Mouse (Mus musculus) cerebellum, adult (tissue): ENCODE results near the gene Phox2a.
A peak's percentile ranks its signal among the peaks of the same experiment; 100 is the strongest.

Source experiments
- ATAC-seq: cut with Nextera tagmentation; 2 replicates; pipeline ENCODE4 v1.9.2; 2017; ENCODE audit warnings: mild to moderate bottlenecking, moderate library complexity, mixed read lengths; ENCODE audit not compliant: insufficient number of reproducible peaks, low FRiP score, low TSS enrichment

Gene Phox2a

DNA sequence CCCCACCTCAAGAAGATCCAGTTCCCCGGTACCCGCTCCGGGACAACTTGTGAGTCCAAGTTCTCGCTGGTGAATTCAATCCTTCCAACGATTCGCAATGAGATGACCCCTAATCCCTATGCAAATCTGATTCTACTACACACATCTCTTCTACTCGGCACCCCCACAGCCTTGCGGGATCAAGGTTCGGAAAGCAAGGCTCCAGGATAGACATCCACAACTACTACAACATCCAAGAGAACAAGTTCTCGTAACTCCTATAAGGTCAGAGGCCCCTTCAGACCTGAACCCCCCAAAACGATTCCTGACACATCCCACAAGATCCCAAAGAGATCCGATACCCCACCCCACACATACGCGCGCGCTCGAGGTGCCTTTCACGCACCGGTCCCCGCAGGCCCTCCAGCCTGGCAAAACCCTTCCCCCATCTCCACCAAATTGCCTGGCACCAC, 19.1 kb downstream of the Phox2a start:
- no peak for ATAC-seq

DNA sequence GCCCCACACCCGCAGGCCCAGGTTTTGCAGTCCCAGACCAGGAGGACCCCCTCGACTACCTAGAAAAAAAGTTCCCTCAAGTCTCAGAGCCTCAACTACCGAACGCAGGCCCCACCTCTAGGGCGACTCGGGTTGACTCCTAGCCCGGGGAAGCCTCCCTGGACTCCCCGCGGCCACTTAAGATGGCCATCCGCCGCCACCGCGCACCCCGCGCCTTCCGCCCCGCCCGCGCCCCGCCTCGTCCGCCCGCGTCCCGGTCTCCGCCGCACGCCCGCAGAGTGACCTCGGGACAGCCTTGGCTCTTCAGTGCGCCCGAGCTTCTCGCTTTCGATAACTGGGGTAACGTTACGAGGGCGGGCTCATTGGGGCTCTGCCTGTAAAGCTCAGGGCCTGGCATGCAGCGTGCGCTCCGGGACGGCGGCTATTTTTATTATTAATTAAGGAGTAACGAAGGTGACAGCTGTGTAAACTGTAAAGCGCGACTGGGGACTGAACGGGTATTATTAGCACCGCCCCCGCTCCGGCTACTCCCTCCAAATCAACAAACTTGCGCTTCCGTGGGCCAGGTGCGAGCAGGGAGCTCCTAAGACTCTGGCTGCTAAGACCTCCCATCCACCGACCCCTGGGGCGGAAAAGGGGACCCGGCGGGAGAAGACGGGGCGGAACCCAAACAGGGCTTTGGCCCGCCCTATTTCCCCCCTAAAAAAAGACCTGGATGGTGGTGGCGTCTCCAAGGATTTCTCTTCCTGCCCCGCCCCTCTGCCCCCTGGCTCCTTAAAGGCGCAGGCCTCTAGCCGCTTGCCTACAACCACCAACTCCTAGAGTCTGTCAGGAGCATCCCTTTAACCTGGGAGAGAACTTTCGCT, 19.7 kb downstream of the Phox2a start, which contains the start of gene Inppl1:
Inppl1 (minus strand) TSS at position 624 of the 866 bp plus-strand sequence.
- ATAC-seq: peak; percentile 86

DNA sequence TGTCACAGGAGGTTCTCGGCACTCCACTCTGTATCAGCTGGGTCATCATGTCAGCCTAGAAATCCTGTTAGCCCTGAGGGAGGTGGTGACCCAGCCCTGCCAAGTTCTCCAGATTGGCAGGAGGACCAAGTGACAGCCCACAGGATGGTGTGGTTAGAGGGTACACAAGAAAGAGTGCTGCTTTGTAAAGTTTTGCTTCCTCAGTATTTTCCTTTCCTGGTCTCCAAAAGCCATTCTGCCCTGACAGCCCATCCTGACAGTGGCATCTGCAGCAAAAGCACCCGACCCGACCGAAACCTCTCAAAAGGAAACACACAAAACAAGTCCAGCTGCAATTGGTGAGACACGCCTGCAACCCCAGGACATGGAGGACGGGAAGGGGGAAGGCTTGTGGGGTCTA, 26.1 kb downstream of the Phox2a start:
- ATAC-seq: no peak

- no peak for ATAC-seq
Measured at GRCm38 (mm10) chr7:101847934-101848333, 29.8 kb downstream of the Phox2a start.

- no peak for ATAC-seq
Measured at GRCm38 (mm10) chr7:101851689-101852088, 33.6 kb downstream of the Phox2a start.

DNA sequence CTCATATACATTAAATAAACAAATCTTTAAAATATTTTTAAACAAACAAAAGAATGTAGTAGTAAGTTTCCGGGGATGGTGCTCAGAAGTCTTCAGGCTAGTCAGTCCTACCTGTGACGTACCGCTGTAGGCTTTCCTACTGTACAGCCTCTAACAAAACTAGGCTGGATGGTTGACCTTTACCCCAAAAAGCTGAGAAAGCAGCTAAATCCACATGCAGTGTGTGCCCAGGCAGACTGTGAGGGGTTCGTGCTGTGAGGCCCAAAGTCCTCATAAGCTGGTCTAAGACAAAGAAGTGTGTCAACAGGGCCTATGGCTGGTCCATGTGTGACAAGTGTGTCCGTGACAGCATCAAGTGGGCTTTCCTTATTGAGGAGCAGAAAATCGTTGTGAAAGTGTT, 34.7 kb downstream of the Phox2a start:
- no peak for ATAC-seq

- ATAC-seq: no peak
Measured at GRCm38 (mm10) chr7:101853816-101854215, 35.7 kb downstream of the Phox2a start.

- ATAC-seq: no peak
Measured at GRCm38 (mm10) chr7:101857094-101857493, 39.0 kb downstream of the Phox2a start, which contains the start of gene Folr2. Gene Folr2 (minus strand): TSS chr7:101857194.

DNA sequence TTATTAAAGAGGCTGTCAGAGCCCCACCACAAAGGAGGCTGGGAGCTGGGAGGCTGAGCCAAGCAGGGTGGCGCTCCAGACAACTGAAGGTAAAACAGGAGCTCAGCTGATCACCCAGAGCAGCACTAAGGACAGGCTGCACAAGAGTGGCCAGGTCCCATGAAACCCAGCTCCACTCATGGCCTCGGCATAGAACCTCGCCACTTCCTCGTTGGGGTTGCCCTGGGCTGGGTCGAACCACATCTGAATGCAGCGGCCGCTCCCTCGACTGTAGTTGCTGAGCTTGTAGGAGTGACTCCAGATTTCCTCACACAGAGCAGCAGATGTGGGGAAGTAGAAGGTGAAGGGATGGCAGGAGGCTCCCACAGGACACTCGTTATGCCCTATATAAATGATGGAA, 40.2 kb downstream of the Phox2a start:
- ATAC-seq: no peak

GRCm38 (mm10) chr7:101860978-101861377, 42.9 kb downstream of the Phox2a start:
- ATAC-seq: no peak

- ATAC-seq: no peak
Measured at GRCm38 (mm10) chr7:101862291-101862690, 44.2 kb downstream of the Phox2a start.

DNA sequence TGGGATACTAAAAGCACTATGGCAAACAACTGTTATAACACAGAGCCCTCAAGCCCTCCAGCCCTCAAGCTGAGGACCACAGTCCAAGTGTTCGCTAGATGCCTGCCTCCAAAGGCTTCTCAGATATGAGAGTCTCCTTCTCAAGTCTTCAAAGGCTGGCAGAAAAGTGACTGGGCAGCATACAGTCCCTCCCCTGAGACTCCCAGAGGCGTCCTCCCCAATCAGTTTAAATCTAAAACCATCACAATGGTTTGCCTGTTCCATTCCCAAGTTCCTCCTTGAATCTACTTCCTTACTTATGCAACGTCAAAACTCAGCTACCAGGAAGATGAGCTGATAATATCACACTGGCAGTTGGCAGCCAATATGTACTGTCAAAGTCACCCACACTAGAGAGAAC, 45.3 kb downstream of the Phox2a start, which contains the start of gene Anapc15:
Anapc15 (plus strand) TSS at position 301 of the 400 bp plus-strand sequence.
- ATAC-seq: no peak

GRCm38 (mm10) chr7:101866491-101867265, 48.6 kb downstream of the Phox2a start:
- no peak for ATAC-seq

DNA sequence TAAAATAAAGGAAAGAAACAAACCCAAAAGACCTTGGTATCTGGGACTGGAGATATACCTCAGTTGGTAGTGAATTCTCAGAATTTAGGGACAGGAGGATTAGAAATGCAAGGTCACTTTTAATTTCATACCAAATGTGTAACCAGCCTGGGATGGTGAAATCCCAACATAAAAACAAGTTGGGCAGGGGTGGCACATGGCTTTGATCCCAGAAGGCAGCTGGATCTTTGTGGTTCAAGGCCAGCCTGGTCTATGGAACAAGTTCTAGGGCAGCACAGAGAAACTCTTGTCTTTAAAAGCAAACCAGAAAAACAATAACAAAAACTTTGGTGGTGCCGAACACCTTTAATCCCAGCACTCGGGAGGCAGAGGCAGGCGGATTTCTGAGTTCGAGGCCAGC, 49.4 kb downstream of the Phox2a start:
- no peak for ATAC-seq

DNA sequence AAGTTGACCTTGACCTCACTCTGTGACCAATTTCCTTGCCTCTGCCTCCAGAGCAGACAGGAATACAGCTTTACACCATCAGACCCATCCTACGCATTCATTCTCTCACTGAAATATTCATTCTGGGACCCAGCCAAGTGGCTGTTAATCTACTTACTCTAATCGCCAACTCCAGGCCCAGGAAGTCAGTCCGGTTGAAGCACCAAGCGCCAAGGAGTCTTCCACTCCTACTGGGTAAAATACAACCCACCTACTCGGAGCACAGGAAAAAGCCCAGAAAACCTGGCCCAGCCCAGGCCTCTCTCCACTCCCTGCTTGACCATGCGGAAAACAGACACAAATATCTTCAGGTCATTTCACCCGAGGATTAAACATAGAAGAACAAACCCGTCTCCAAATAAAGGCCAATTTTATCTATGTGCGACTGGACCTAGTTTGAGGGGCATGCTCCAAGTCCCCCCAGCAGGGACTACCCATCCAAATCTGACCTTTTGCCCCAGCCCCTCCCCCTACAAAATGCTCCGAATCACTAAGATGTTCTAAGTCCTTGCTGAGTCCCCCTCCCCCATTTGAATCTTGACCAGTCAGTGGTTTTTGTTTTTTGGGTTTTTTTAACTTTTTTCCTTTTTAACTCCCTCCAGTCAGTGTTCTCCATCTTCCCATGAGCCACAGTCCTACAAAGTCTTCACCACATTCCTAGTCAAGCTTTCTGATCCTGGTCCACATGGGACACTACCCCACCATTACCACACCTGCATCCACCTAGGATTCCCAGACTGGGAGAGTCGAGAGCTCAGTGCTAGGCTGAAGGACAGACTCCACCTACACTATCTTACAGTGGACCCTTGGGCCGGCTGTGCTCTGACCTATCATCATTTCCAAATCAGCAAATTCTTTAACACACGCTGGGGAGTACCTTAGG, 50.4 kb downstream of the Phox2a start:
- no peak for ATAC-seq

- ATAC-seq: no peak
Measured at GRCm38 (mm10) chr7:101869163-101869500, 51.0 kb downstream of the Phox2a start.

DNA sequence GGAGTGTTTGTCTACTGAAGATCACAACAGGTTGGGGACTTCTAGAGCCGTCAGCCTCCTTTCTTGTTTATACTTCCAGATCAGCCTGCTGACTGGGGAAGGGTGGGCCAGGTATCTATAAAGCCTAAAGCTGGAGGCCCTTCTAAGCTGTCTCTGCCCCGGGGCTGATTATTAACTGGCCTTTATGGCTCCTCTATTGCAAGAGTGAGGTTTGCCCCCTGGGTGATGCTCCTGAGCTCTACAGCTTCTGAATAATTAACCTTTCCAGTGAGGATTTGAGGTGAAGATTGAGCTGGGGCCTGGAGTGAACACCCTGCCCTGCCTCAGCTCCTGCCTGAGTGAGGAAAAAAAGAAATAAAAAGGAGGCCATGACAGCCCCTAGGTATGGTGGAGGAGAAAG, 52.5 kb downstream of the Phox2a start, which contains the start of gene Folr1:
Folr1 (minus strand) TSS at position 160 of the 400 bp plus-strand sequence.
- no peak for ATAC-seq

DNA sequence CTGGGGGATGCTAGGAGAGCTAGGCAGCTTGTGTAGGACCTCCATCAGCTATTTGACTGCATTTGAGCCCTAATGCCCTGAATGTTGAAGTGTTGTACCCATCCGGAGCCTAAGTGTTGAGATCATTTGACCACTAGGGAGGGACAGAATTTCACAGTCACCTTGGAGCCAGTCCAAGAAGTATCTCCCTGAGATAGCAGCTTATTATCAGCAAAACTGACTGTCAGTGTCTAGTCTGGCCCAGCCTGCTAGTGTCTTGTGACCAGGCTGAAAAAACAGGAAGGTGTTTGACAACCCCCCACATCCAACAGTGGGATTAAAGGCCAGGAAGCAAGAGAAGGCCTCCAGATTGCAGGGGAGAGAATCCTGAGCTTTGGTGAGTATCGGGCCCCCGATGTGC, 53.2 kb downstream of the Phox2a start:
- ATAC-seq: no peak
